Mouse (Mus musculus): ENCODE results near the gene Pnrc1.
"Not testable (repeated sequence)": the region's sequence is repeated elsewhere in the genome, so short reads cannot be mapped to it uniquely, and the experiment has no call there.

The Pnrc1 gene

DNA sequence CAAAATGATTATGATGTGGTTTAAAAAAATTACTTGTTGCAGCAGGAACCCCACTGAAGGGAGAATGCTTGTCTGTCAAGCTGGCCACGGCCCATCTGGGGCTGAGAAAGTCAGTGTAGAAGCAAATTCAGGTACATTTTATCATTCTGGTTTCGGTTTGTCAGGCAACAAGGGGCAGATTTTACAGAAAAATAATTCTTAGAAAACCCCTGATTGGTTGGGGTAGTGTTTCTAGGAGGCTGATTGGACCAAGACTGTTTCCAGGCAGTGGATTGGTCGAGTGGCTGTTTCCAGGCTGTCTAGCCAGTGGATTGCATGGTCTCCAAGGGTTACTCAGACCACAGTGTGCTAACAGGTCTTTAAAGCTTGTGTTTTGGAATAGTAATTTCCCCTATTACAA is at the start of gene Pnrc1:
Pnrc1 (minus strand) TSS at position 162 of the 400 bp plus-strand sequence.
- in situ Hi-C loops (cut with MboI, MseI): loop anchor here (10.0 kb wide), 1 partner anchor 165 kb away; no protein-coding TSS in a partner anchor

DNA sequence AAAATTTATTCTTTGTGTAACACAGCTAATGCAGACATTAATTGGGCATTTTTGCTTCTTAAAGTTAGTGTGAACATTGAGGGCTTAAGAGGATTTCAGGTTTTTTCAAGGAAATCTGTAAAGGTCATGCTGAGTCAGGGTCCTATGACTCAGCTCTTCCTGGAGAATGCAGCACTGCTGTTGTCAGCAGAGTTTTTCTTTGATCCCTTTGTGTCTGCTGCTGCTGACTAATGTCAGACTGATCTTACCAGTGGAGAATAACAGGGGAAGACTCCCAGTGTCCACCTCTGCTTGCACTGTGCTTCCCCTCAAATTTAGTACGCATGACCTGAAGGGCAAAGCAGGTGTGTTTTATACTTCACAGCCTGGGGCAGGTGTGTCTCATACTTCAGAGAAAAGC is 48.0 kb upstream of the Pnrc1 start:
- in situ Hi-C loops (cut with MboI, MseI): no loop called here

DNA sequence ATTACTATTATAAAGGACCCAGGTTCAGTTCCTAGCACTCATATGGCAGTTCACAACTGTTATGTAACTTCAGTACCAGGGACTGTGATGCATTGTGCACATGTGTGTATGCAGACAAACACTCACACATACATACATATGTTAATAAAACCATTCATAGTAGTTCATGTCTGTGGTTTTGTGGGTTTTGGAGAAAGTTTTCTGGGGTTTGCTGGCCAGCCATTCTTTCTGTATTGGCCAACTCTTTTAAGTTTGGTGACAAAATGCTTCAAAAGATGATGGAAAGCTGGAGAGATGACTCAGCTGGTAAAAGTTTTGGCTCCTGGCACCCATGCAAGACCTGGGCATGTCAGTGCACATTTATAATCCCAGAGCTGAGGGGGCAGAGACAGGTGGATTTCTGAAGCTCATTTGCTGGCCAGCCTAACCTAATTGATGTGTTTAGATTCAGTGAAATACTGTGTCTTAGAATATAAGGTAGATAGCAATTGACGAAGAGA is 43.0 kb upstream of the Pnrc1 start:
- in situ Hi-C loops (cut with MboI, MseI): no loop called here

DNA sequence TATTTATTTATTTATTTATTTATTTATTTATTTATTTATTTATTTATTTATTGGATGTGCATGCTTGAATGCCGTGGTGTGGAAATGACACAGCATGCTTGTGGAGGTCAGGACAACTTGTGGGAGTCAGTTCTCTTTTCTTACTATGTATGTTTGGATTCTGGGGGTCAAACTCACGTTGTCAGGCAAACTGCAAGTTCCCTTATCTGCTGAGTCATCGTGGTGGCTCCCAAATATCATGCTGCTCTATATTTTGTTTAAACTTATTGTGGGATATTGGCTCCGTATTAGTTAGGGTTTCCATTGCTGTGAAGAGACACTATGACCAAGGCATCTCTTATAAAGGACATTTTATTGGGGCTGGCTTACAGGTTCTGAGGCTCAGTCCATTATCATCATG is 41.2 kb upstream of the Pnrc1 start:
- in situ Hi-C loops (cut with MboI, MseI): no loop called here

DNA sequence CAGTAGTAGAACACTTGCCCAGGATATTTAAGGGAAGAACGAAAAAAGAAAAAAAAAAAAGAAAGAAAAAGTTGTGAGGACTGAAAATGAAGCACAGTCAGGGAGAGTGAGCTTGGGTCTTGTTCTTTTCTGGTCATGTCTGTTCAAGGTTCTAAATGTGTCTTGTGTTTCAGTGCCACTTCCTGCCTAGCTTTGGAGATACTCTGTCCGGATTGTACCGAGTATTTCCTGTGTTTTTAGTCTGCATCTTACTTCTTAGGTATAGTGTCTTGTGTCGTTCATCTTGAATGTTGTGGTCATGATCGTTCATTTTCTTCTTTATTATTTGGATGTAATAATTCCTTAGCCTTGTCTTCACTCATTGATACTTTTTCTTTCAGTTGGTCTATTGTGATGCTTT is 25.9 kb upstream of the Pnrc1 start:
- in situ Hi-C loops (cut with MboI, MseI): no loop called here

DNA sequence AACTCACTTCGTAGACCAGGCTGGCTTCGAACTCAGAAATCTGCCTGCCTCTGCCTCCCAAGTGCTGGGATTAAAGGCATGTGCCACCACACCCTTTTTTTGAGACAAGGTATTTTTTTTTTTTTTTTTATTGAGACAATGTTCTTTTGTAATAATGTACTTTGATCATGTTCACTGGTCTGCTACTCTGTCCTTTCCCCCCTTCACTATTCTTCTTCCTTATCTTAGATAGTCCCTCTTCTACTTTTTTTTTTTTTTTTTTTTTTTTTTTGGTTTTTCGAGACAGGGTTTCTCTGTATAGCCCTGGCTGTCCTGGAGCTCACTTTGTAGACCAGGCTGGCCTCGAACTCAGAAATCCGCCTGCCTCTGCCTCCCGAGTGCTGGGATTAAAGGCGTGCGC is 24.2 kb upstream of the Pnrc1 start:
- in situ Hi-C loops (cut with MboI, MseI): not testable (repeated sequence)

DNA sequence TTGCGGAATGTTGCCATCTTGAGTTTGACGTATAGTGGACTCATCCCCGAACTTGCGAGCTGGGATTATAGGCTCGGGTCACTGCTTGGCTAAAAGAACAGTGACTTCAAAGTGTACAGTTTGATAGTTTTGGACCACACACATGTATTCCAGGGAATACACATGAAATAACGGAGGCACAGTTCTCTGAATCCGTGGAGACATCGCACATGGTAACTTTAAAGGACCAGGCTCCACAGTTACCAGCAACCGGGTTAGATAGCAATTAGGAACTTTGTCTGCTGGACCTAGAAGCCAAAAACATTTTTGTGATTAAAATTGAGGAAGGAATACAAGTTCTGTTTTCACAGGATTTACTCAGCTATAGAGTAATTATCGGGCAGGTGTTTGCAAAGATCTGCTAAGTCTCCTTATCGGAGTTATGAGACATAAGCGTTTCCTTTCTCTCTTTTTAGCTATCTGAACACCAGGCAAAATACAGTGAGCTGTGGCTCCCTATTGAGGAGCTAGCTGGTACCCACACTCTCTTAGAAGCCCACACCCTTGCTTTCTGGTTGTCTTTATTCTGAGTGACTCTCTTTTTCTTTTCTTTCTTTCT is 21.0 kb upstream of the Pnrc1 start:
- in situ Hi-C loops (cut with MboI, MseI): no loop called here

DNA sequence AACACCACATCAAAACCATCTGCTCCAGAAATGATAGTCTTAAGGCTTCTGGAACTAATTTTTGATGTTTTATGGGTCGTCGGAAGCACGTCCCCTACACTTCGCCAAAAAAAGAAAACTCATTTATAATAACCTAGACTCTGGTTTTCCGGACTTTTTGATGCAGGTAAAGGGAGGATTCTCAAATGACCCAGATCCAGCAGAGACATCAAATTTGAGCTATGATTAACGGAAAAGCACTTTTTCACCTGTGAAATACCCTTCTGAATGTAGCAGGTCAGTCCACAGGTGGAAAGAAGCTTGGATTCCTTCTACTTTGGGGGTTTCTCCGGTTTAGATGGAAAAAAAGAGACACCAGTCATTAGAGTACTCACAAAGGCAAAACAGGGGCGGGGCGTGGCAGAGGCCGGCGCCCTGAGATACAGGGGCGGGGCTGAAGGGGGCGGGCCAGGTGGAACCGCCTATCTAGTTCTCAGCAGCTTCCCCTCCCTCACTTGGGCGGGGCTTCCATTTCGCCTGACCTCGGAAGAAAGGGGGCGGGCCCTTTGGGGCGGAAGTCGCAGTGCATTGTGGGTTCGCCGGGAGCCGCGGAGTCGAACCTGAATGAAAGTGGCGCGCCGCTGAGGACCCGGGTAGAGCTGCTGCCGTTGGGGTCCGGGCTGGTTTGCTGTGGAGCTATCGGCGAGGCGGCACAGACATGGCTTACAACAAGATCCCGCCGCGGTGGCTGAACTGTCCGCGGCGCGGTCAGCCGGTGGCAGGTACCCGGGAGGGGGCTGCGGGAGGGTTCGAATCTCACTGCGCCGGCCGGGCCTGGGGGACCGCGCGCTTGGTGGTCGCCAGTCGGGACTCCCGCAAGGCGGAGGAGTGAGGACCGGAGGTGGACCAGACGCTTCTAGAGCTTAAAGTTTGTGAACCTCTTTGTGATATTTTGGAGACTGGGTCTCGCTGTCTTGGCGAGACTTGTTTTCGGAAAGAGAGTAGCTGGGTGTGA is 20.1 kb upstream of the Pnrc1 start, which contains the start of gene Rngtt:
Rngtt (plus strand) TSS at position 548 of the 994 bp plus-strand sequence.
- in situ Hi-C loops (cut with MboI, MseI): loop anchor here (5.0 kb wide), 2 partner anchors 58 to 163 kb away; no protein-coding TSS in a partner anchor

DNA sequence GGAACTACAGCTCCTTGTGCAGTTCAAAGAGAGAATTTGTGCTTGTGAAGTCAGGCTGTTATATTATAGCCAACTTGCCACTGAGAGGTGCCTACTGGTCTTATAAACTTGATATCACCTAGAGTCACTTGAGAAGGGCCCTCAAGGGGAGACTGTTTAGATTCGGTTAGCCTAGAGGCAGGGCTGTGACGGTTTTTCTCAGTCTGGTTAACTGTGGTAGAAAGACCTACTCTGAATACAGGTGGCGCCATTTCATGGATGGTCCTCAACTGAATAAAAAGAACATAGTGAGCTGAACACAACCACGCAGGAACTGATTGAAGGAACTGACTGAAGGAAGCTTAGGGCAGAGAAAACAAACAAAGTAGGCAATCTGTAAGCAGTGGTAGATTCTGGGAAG is 17.2 kb upstream of the Pnrc1 start:
- in situ Hi-C loops (cut with MboI, MseI): loop anchor here (5.0 kb wide), 2 partner anchors 55 to 160 kb away; no protein-coding TSS in a partner anchor

DNA sequence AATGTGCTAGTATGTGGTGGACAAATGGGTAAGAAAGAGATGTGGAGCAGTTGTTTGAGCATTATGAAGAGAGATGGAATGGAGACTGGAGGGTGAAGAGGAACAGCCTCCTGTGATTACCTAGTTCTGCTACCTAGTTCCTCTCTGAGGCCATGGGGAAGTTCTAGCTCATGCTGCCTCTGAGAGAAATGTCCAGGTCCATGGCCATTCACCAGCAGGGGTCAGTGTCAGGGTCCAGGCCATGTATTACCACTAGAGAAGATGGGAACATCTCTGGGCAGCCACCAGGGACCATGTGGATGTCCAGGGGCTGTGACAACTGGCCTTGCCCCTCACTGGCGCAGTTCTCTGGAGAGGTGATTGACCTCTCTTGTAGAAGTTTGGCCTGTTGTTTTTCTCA is 13.1 kb upstream of the Pnrc1 start:
- in situ Hi-C loops (cut with MboI, MseI): no loop called here

DNA sequence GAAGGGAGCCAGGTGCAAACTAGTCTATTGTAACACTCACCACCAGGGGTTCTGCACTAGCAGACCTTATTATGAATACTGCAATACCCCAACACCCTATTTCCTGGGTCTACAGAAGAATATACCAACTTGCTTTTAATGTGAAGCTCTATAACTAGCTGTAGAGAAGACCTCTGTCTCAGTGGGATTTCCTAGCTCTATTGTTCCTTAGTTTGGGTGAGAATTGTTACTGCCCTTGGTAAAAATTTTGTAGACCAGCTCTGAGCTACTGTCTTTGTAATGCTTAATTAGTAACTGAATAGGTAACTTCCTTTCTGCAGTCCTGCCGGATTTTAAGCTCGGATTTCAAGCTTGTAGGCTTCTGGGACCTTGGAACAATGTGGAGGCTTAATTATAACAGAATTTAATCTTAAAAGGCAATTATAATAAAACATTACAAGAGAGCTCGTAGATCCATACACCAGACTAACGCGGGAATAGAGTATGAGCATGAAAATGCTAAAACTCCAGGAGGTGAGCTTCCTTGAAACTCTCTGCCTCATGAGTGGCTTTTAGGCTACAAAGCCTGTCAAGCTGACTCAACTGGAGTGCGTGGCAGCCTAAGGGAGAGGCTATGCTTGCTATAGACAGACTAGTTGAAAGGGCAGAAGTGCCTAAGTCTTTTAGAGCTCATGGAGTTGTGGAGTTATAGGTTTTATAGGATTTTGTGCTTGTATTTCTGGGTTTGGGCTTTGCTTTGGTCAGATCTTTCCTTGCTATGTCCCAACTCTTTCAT is 11.1 kb upstream of the Pnrc1 start:
- in situ Hi-C loops (cut with MboI, MseI): not testable (repeated sequence)

DNA sequence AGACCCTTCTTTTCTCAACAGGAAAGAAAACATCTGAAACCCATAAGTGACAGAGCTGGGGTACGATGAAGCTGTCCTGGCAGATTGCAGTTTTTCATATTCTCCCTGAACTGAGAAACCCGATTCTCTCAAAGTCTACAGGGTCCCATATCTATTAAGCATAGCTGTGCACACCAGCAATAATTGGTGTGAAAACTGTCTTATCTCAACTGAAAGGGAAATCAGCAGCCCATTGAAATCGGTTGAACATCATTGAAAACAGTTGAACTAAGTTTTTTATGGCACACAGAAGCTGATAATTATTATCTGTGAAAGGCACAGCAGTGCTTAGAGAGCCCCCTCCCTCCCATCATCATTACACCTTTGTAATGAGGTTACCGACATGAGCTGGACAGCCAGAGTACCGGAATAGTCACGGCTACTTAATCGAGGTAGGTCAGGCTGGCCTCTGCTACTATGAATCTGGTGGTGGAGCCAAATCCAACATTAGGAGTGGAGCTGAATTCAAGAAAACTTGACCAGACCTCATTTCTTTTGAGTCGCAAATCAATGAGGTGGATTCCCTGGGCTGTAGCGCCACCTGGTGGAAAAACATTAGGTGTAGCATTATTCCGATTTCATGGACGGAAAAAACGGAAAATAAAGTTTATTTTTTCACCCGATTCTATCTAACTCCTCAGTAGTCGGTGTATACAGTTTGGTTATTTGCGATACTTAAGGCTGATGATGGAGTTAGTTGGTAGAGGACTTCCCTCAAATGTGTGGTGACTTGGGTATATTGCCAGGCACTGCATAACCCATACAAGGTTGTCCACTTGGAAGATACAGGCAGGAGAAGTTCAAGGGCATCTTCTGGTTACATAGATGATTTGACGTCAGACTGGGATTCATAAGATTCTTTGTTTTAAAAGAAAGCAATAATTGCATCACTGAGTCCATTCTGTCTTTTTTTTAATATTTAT is 2.7 kb upstream of the Pnrc1 start:
- in situ Hi-C loops (cut with MboI, MseI): loop anchor here (10.0 kb wide), 1 partner anchor 168 kb away; no protein-coding TSS in a partner anchor

DNA sequence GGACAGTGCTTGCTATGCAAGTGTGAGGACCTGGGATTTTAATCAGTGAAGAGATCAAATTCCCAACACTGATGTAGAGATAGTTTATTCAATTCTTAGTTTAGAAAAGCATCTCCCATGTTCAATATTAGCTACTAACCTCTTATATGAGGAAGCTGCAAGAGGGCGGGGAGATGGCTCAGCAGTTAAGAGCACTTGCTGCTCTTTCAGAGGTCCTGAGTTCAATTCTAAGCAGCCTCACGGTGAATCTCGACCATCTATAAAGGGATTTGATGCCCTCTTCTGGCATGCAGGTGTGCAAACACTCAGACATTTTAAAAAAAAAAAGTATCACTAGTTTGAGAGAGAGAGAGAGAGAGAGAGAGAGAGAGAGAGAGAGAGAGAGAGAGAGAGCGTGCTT is 915 bp upstream of the Pnrc1 start:
- in situ Hi-C loops (cut with MboI, MseI): loop anchor here (10.0 kb wide), 1 partner anchor 166 kb away; no protein-coding TSS in a partner anchor

DNA sequence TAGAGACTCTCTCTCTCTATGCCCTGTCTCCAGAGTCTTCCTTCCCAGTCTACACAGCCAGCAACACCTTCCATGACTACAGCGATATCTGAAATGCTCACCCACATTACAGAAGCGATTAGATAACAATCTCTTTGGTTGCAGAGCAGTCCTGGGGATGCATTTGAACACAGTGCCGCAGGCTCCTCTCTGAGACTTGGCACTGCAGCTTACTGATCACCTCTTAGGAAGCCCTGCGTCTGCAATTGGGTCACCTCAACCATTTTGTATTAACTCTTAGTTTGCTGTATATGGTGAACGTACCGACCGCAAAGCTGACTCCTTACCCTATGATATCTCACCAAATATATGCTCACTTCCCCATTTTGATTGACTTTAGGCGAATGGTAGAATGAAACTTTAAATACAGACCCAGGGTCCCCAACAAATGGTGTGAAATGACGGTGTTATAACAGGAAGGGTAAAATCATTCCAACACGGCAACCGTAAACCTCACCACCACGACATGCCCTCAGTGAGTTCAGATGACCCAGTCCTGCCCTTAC is 785 bp downstream of the Pnrc1 start:
- in situ Hi-C loops (cut with MboI, MseI): loop anchor here (10.0 kb wide), 1 partner anchor 144 kb away; no protein-coding TSS in a partner anchor

DNA sequence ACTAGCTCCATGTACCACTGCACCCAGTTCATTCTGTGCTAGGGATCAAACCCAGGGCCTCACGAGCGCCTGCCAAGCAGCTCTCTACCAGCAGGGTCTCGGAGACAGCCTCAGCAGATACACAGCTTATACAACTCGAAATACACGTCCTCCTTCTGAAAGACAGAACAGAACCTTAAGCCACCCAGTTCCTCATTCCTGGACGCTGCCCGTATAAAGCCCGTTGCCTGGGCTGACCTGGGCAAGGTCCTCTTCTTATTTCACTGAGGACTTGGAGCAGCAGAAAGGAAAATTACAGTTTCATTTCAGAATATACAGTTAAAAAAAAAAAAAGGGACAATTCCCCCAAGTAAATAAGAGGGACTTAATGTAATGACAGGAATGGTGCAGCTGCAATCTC is 4.5 kb downstream of the Pnrc1 start:
- in situ Hi-C loops (cut with MboI, MseI): loop anchor here (10.0 kb wide), 1 partner anchor 141 kb away; no protein-coding TSS in a partner anchor

DNA sequence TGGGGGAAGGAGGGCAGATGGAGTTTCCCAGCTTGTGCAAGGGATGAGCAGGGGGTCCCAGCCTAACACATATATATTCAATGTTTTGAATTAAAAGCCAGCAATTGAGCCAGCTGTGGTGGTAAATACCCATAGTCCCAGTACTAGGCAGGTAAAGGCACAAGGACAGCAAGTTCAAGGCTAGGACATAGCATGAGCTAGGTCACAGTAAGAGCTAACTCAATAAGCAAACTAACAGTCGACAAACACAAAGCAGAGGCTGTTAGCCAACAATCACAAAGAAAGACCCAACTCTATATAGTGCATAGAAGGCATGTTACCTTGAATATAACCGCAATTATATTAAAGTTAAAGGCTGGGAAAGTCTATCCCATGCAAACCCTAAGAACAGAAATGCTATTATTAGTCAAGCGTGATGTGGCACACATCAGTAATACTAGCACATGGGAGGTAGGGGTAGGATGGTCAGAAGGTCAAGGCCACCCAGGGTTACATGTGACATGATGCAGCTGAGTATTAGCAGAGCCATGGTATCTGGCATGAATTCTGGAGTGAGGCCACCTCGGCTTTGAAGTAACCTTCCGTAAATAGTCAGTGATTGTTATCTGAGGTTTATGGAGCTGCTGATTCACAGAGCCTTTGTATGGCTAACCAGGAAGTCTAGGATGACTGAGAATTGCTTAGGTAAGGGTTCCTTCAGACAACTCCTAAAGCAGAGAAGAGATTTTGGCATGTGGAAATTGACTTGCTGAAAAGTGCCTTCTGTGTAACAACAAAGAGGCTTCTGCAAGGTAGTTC is 5.7 kb downstream of the Pnrc1 start:
- in situ Hi-C loops (cut with MboI, MseI): loop anchor here (10.0 kb wide), 1 partner anchor 139 kb away; no protein-coding TSS in a partner anchor

DNA sequence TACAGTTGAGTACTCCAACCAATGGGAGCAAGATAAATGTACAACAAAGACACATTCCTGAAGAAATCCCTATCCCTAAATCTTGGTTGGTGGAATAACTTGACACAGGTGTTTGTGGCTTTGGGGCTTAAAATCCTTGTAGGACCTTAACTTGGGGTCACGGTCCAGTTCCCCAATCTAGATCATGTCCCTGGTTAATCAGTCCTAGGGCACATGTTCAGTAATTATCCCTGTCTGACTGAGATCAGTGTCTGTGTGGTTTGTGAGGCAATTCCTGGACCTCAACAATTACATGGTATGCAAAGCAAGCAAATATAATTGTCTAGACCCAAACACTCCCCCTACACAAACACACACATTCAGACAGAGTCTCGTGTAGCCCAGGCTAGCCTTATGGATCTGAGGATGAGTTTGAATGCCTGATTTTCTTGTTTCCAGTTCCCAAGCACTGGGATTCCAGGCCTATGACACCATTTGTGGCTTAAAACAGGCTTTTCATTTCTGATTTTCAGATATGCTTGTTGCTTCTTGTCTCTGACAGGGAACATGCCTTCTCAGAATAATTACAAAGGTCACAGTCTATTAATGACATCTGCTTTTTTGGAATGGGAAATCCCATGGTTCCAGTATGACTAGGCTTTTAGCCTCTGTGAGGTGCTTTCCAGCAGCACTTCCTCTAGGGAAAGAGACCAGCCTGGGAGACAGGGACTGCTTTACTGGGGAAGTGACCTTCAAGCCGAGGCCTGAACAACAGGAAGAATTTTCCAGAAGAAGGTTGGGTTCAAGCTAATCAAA is 7.9 kb downstream of the Pnrc1 start:
- in situ Hi-C loops (cut with MboI, MseI): loop anchor here (10.0 kb wide), 1 partner anchor 137 kb away; no protein-coding TSS in a partner anchor

DNA sequence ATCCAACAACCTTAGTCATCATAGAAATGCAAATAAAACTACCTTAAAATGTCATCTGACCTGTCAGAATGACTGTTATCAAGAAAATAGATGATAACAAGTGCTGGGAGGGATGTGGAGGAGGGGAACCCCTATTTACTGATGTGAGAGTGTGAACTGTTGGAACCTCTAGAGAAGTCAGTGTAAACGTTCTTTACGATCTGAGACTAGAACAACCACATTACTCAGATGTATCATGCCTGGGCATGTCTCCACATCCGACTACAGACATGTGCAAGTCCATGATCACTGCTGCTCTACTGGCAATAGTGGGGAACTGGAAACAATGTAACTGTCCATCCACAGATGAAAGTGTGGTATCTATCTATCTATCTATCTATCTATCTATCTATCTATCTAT is 16.5 kb downstream of the Pnrc1 start:
- in situ Hi-C loops (cut with MboI, MseI): no loop called here

Data from T-helper 1 cell (primary cell).